Mouse (Mus musculus): ENCODE results near the gene Erich2. TPM values are rescaled to one million over a fixed set of nuclear protein-coding genes. Genes with fewer than 3 reads are reported as not detected.

Gene Erich2
- polyA plus RNA-seq (2015; fragmentation: Nextera tagmentation; extraction: Ambion mirVana) = 0.42 and 0.78 TPM in 2 replicates

DNA sequence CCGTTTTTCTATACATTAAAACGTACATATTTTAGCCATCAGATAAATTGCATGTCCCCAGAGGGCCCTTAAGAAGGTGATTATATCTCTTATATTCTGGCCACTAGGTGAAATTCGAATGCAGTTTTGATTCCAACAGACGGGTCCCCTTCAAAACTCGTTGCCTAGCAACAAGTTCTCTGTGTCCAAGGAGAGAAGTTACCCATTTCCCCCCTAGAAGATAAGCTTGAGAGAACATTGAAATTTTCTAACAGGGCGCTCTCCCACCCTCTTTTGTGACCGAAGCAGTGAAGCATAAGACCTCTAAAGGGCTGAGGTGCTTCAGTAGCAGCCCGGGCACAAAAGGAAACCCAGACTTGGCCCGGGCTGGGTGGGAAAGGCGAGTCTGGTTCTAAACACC lies at the start of gene Erich2:
Erich2 (plus strand) TSS at position 324 of the 400 bp plus-strand sequence.
- peaks cover 3% of the 10 kb centered on the region; the same call in 1 of the 2 replicates for H3K27me3 ChIP-seq (replicated peaks; ENCODE audit: control insufficient read depth, insufficient read depth, low read length)
- peak within 1 kb of the TSS; percentile 96 for H3K4me2 ChIP-seq (ENCODE audit: low read depth, low read length)
- H3K9me3 ChIP-seq (ENCODE audit: control insufficient read depth, low read length) = no peaks in the 10 kb centered on the region
- H3K27ac ChIP-seq (ENCODE audit: low read length) = 0 out of 2 replicates have a peak within 1 kb of the TSS, but pooled peaks have one; percentile 18
- H3K4me3 ChIP-seq (ENCODE audit: low read length) = peak within 1 kb of the TSS; percentile 63
- no peak for ATAC-seq
- WGBS = 20% methylated on average over 10 of the region's 10 CpGs
- H3K36me3 ChIP-seq (ENCODE audit: control insufficient read depth, insufficient read depth, low read length) = no peaks in the 10 kb centered on the region
- peaks cover 4% of the 10 kb centered on the region for H3K4me1 ChIP-seq (ENCODE audit: control insufficient read depth, insufficient read depth, low read length)
- peak within 1 kb of the TSS; percentile 68 for H3K9ac ChIP-seq (ENCODE audit: low read depth, low read length)

DNA sequence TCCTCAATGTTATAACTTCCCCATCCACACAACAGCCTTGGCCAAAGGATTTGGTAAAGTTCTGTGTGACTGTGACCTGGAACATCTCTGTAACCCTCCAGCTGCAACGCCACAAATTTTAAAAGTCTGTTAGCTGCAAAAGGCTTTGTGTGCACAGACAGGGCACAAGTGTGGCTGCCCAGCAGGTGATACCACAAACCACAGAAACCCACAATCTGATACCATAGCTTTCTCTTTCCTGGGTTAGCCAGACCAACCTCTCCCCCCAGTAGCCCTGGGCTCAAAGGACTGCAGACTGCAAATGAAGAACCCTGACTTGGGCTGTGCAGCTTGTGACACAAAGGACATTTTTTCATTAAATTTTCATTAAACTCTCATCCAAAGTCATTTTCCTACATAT lies 45.0 kb upstream of the Erich2 start:
- no peak for ATAC-seq
- H3K36me3 ChIP-seq (ENCODE audit: control insufficient read depth, insufficient read depth, low read length) = no peaks in the 10 kb centered on the region
- H3K4me3 ChIP-seq (ENCODE audit: low read length) = no peak overlapping the region
- H3K27me3 ChIP-seq (replicated peaks; ENCODE audit: control insufficient read depth, insufficient read depth, low read length) = no peaks in the 10 kb centered on the region; the same call in 1 of the 2 replicates
- no peak overlapping the region for H3K4me2 ChIP-seq (ENCODE audit: low read depth, low read length)
- no peaks in the 10 kb centered on the region for H3K9me3 ChIP-seq (ENCODE audit: control insufficient read depth, low read length)
- WGBS = 77% methylated on average over 1 of the region's 1 CpGs
- no peak overlapping the region for H3K9ac ChIP-seq (ENCODE audit: low read depth, low read length)
- no peak overlapping the region for H3K27ac ChIP-seq (ENCODE audit: low read length)
- no peaks in the 10 kb centered on the region for H3K4me1 ChIP-seq (ENCODE audit: control insufficient read depth, insufficient read depth, low read length)

DNA sequence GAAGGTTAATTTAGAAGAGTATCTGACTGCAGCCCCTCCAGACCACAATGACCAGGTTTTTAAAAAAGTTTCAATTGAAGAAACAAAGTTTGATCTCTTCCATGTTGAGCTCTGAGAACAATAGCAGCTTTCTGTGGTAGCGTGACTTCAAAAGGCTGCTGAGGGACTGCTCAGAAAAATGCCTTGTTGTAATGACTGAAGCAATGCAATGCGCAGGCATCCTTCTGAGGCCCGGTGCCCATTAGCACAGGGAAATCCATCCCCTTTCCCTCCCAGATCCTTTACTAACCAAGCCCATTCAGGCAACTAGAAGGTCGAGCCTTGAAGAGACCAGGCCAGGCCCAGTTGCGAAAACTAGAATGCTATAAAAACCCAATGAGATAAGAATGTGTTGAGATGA lies 37.5 kb upstream of the Erich2 start:
- peaks cover 19% of the 10 kb centered on the region for H3K4me1 ChIP-seq (ENCODE audit: control insufficient read depth, insufficient read depth, low read length)
- no peak overlapping the region for H3K4me2 ChIP-seq (ENCODE audit: low read depth, low read length)
- H3K4me3 ChIP-seq (ENCODE audit: low read length) = no peak overlapping the region
- H3K27me3 ChIP-seq (replicated peaks; ENCODE audit: control insufficient read depth, insufficient read depth, low read length) = peaks cover 48% of the 10 kb centered on the region
- 32% methylated on average over 5 of the region's 5 CpGs for WGBS
- no peaks in the 10 kb centered on the region for H3K36me3 ChIP-seq (ENCODE audit: control insufficient read depth, insufficient read depth, low read length)
- no peak overlapping the region for H3K9ac ChIP-seq (ENCODE audit: low read depth, low read length)
- H3K9me3 ChIP-seq (ENCODE audit: control insufficient read depth, low read length) = no peaks in the 10 kb centered on the region
- no peak for ATAC-seq
- H3K27ac ChIP-seq (ENCODE audit: low read length) = no peak overlapping the region

DNA sequence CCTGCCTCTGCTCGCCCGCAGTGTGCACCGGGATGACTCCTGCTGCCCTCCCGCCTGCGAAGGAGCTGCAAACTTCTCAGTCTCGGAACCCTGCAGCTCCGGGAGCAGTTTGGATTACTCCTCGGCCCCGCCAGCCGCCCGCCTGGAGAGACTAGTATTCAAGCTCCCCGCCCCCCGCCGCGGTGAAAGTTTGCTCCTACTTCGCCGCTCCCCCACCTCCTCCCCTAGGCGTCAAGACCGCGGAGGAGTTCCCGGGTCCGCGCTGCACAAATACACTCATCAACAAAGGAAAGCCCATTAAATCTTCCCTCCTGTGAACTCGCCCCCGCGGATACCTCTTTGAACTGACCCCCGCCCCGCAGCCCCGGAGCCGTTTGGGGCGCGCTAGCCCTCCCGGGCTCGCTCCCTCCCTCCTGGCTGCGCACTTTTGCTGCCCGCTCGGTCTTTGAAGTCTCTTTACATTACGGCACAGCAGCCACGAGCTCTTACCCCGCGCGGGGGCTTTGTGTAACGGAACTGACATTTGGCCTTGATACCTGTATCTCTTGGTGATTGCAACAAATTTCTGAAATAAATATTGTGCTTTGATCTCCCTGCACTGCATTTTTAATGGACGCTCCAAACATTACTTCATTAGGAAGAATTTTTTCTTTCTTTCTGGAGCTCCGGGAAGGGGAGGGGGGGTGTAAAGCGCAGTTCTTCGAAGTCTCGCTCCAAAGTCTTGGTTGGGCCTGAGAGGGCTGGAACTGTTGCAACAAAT lies 36.6 kb upstream of the Erich2 start:
- Histone ChIP-seq H3K4me3 (ENCODE audit: low read length) (peak overlapping the region; percentile 45), H3K9me3 (ENCODE audit: control insufficient read depth, low read length) (no peaks in the 10 kb centered on the region), H3K4me2 (ENCODE audit: low read depth, low read length) (peak overlapping the region; percentile 68), H3K9ac (ENCODE audit: low read depth, low read length) (peak overlapping the region; percentile 24; the same call in 1 of the 2 replicates), H3K4me1 (ENCODE audit: control insufficient read depth, insufficient read depth, low read length) (peaks cover 28% of the 10 kb centered on the region), H3K27me3 (replicated peaks; ENCODE audit: control insufficient read depth, insufficient read depth, low read length) (peaks cover 57% of the 10 kb centered on the region), H3K27ac (ENCODE audit: low read length) (no peak overlapping the region), H3K36me3 (ENCODE audit: control insufficient read depth, insufficient read depth, low read length) (no peaks in the 10 kb centered on the region)
- WGBS = 1% methylated on average over 48 of the region's 48 CpGs
- ATAC-seq = no peak

GRCm38 (mm10) chr2:70497715-70498318 lies 10.8 kb upstream of the Erich2 start:
- 0 out of 2 replicates have a peak, but pooled peaks have one; percentile 36 for ATAC-seq
- Histone ChIP-seq H3K9me3 (ENCODE audit: control insufficient read depth, low read length) (no peaks in the 10 kb centered on the region), H3K4me3 (ENCODE audit: low read length) (no peak overlapping the region), H3K4me2 (ENCODE audit: low read depth, low read length) (no peak overlapping the region), H3K9ac (ENCODE audit: low read depth, low read length) (no peak overlapping the region), H3K4me1 (ENCODE audit: control insufficient read depth, insufficient read depth, low read length) (no peaks in the 10 kb centered on the region), H3K36me3 (ENCODE audit: control insufficient read depth, insufficient read depth, low read length) (no peaks in the 10 kb centered on the region), H3K27ac (ENCODE audit: low read length) (no peak overlapping the region), H3K27me3 (replicated peaks; ENCODE audit: control insufficient read depth, insufficient read depth, low read length) (no peaks in the 10 kb centered on the region)
- 29% methylated on average over 13 of the region's 13 CpGs for WGBS

DNA sequence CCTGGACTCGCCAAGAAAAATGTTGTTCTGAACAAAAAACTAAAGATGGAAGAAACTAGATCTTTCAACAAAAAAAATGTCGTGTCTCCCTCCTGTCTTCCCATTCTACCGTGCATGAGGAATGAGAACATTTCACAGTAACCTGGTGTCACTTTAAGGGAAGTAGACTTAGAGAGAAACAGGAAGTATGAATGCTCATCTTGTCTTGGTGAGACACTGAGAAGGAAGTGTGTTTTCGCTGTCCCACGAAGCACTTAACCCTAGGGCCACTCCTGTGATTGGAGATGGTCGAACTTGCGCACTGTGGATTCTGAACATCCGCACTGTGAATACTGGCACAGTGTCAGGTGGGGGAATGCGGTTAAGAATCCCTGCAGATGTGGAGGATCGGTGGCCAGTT lies 5.2 kb upstream of the Erich2 start:
- Histone ChIP-seq H3K9me3 (ENCODE audit: control insufficient read depth, low read length) (no peaks in the 10 kb centered on the region), H3K36me3 (ENCODE audit: control insufficient read depth, insufficient read depth, low read length) (no peaks in the 10 kb centered on the region), H3K4me1 (ENCODE audit: control insufficient read depth, insufficient read depth, low read length) (peaks cover under 1% of the 10 kb centered on the region), H3K4me3 (ENCODE audit: low read length) (no peak overlapping the region), H3K27me3 (replicated peaks; ENCODE audit: control insufficient read depth, insufficient read depth, low read length) (no peaks in the 10 kb centered on the region), H3K27ac (ENCODE audit: low read length) (no peak overlapping the region), H3K9ac (ENCODE audit: low read depth, low read length) (no peak overlapping the region), H3K4me2 (ENCODE audit: low read depth, low read length) (no peak overlapping the region)
- no peak for ATAC-seq
- WGBS = 85% methylated on average over 10 of the region's 10 CpGs

DNA sequence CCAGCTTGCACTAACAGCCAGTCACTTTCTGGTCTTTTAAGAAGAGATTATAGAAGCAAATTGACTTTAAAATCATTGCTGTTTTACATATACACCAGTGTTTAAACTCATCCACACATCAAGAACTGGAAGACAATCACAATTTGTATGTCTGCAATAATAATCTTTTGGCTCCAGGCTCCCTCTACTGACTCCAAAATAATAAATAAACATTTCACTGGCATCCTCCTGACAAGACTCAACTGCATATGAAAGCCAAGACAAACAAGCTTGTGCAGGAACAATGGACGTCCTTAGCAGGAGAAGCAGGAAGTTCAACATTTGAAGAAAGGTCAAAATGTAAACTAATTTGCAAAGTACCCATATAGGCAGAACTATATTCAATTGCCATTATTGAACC lies 3.4 kb upstream of the Erich2 start:
- H3K27ac ChIP-seq (ENCODE audit: low read length) = no peak overlapping the region
- H3K9ac ChIP-seq (ENCODE audit: low read depth, low read length) = no peak overlapping the region
- ATAC-seq = no peak
- no peaks in the 10 kb centered on the region for H3K36me3 ChIP-seq (ENCODE audit: control insufficient read depth, insufficient read depth, low read length)
- H3K27me3 ChIP-seq (replicated peaks; ENCODE audit: control insufficient read depth, insufficient read depth, low read length) = peaks cover 3% of the 10 kb centered on the region; the same call in 1 of the 2 replicates
- peaks cover 4% of the 10 kb centered on the region for H3K4me1 ChIP-seq (ENCODE audit: control insufficient read depth, insufficient read depth, low read length)
- H3K9me3 ChIP-seq (ENCODE audit: control insufficient read depth, low read length) = no peaks in the 10 kb centered on the region
- WGBS = 13% methylated on average over 1 of the region's 1 CpGs
- no peak overlapping the region for H3K4me3 ChIP-seq (ENCODE audit: low read length)
- no peak overlapping the region for H3K4me2 ChIP-seq (ENCODE audit: low read depth, low read length)

GRCm38 (mm10) chr2:70505896-70506295 lies 2.7 kb upstream of the Erich2 start:
- Histone ChIP-seq H3K36me3 (ENCODE audit: control insufficient read depth, insufficient read depth, low read length) (no peaks in the 10 kb centered on the region), H3K4me1 (ENCODE audit: control insufficient read depth, insufficient read depth, low read length) (peaks cover 4% of the 10 kb centered on the region), H3K4me2 (ENCODE audit: low read depth, low read length) (no peak overlapping the region), H3K27ac (ENCODE audit: low read length) (no peak overlapping the region), H3K27me3 (replicated peaks; ENCODE audit: control insufficient read depth, insufficient read depth, low read length) (peaks cover 3% of the 10 kb centered on the region; the same call in 1 of the 2 replicates), H3K9me3 (ENCODE audit: control insufficient read depth, low read length) (no peaks in the 10 kb centered on the region), H3K4me3 (ENCODE audit: low read length) (no peak overlapping the region), H3K9ac (ENCODE audit: low read depth, low read length) (no peak overlapping the region)
- no peak for ATAC-seq
- WGBS = 22% methylated on average over 4 of the region's 4 CpGs

- Histone ChIP-seq H3K9ac (ENCODE audit: low read depth, low read length) (no peak overlapping the region), H3K36me3 (ENCODE audit: control insufficient read depth, insufficient read depth, low read length) (no peaks in the 10 kb centered on the region), H3K4me1 (ENCODE audit: control insufficient read depth, insufficient read depth, low read length) (peaks cover 4% of the 10 kb centered on the region), H3K4me3 (ENCODE audit: low read length) (no peak overlapping the region), H3K27ac (ENCODE audit: low read length) (no peak overlapping the region), H3K27me3 (replicated peaks; ENCODE audit: control insufficient read depth, insufficient read depth, low read length) (peaks cover 3% of the 10 kb centered on the region; the same call in 1 of the 2 replicates), H3K4me2 (ENCODE audit: low read depth, low read length) (no peak overlapping the region), H3K9me3 (ENCODE audit: control insufficient read depth, low read length) (no peaks in the 10 kb centered on the region)
- no peak for ATAC-seq
- WGBS = 69% methylated on average over 2 of the region's 2 CpGs
Observed at GRCm38 (mm10) chr2:70506372-70506771, 2.2 kb upstream of the Erich2 start.

Measured in intestine, embryonic 16.5 days (tissue).